Mouse (Mus musculus): ENCODE measurements around the gene Pafah1b3.
A peak's percentile ranks its signal among the peaks of the same experiment; 100 is the strongest.
"Not testable (repeated sequence)": the region's sequence is repeated elsewhere in the genome, so short reads cannot be mapped to it uniquely, and the experiment has no call there.

Pafah1b3 gene

GRCm38 (mm10) chr7:25297454-25298325 is at the start of gene Pafah1b3:
TSS of gene Pafah1b3 (minus strand) at chr7:25297986.
- peak; percentile 93 to 95 for DNase-seq

GRCm38 (mm10) chr7:25341000-25341784 is 43.4 kb upstream of the Pafah1b3 start:
- DNase-seq = no peak

- DNase-seq = no peak
Observed at GRCm38 (mm10) chr7:25339329-25339728, 41.5 kb upstream of the Pafah1b3 start.

GRCm38 (mm10) chr7:25334472-25334871 is 36.7 kb upstream of the Pafah1b3 start:
- DNase-seq = no peak

GRCm38 (mm10) chr7:25333596-25334307 is 36.0 kb upstream of the Pafah1b3 start:
- DNase-seq = peak; percentile 82 to 85

- DNase-seq = no peak
Observed at GRCm38 (mm10) chr7:25326233-25326632, 28.4 kb upstream of the Pafah1b3 start.

GRCm38 (mm10) chr7:25325431-25325830 is 27.6 kb upstream of the Pafah1b3 start:
- not testable (repeated sequence) for DNase-seq

- DNase-seq = no peak
Observed at GRCm38 (mm10) chr7:25323219-25323618, 25.4 kb upstream of the Pafah1b3 start.

GRCm38 (mm10) chr7:25322058-25322484 is 24.3 kb upstream of the Pafah1b3 start:
- no peak for DNase-seq

GRCm38 (mm10) chr7:25317446-25317999 is 19.7 kb upstream of the Pafah1b3 start:
- DNase-seq = peak; percentile 64 to 68

GRCm38 (mm10) chr7:25316532-25317445 is 19.0 kb upstream of the Pafah1b3 start, which contains the start of gene Megf8:
TSS of gene Megf8 (plus strand) at chr7:25317164.
- DNase-seq = peak; percentile 99

- peak; percentile 73 to 75 for DNase-seq
Observed at GRCm38 (mm10) chr7:25315306-25316041, 17.7 kb upstream of the Pafah1b3 start.

GRCm38 (mm10) chr7:25314606-25315305 is 17.0 kb upstream of the Pafah1b3 start:
- DNase-seq = peak in 1 of 2 experiments; percentile 43

GRCm38 (mm10) chr7:25313325-25313724 is 15.5 kb upstream of the Pafah1b3 start:
- no peak for DNase-seq

GRCm38 (mm10) chr7:25311193-25311592 is 13.4 kb upstream of the Pafah1b3 start:
- no peak for DNase-seq

- no peak for DNase-seq
Observed at GRCm38 (mm10) chr7:25309425-25309824, 11.6 kb upstream of the Pafah1b3 start.

GRCm38 (mm10) chr7:25308702-25309318 is 11.0 kb upstream of the Pafah1b3 start:
- DNase-seq = no peak

GRCm38 (mm10) chr7:25306614-25306996 is 8.8 kb upstream of the Pafah1b3 start:
- DNase-seq = no peak

GRCm38 (mm10) chr7:25305956-25306613 is 8.3 kb upstream of the Pafah1b3 start, which contains the start of gene Tmem145:
TSS of gene Tmem145 (plus strand) at chr7:25306106.
- DNase-seq = peak; percentile 88 to 90

Data from cerebellum, postnatal 10 days (tissue).